Mouse (Mus musculus): ENCODE measurements around the gene Uncx.

Uncx gene

GRCm38 (mm10) chr5:139510682-139511366 is 32.5 kb upstream of the Uncx start:
- no peaks in the 10 kb centered on the region for H3K9me3 ChIP-seq (ENCODE audit: low read length)
- H3K4me1 ChIP-seq (replicated peaks; ENCODE audit: low read depth, low read length) = peaks cover 26% of the 10 kb centered on the region
- no peaks in the 10 kb centered on the region for H3K36me3 ChIP-seq (ENCODE audit: insufficient read depth, low read length)
- TF ChIP-seq POU5F1 (IDR thresholded peaks at IDR 0.05; ENCODE audit: borderline replicate concordance, low read length) (no peak), NANOG (IDR thresholded peaks at IDR 0.05; ENCODE audit: borderline replicate concordance, low read length) (no peak), CTCF (conservative IDR thresholded peaks at IDR 0.05; ENCODE audit: low read length) (no peak)
- H3K27me3 ChIP-seq (ENCODE audit: insufficient read depth, low read length) = peaks cover 43% of the 10 kb centered on the region
- no peak overlapping the region for H3K4me3 ChIP-seq (replicated peaks; ENCODE audit: low read length)

DNA sequence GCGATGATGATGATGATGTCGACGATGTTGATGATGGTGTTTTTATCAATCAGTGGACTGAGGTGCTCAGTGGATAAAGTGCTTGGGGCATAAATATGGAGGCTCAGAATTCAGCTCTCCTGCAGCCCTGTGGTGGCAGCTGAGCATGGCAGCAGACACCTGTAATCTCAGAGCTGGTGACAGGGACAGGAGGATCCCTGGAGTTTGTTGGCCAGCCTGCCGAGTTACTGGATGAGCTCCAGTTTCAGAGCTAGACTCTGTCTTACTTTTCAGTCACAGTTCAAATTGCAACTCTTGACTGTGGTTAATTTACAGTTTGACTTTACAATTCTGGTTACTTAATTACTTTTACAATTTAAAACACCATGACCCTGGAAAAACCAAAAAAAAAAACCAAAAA is 31.1 kb upstream of the Uncx start:
- Histone ChIP-seq H3K4me3 (replicated peaks; ENCODE audit: low read length) (no peak overlapping the region), H3K36me3 (ENCODE audit: insufficient read depth, low read length) (no peaks in the 10 kb centered on the region), H3K27me3 (ENCODE audit: insufficient read depth, low read length) (peaks cover 39% of the 10 kb centered on the region), H3K9me3 (ENCODE audit: low read length) (no peaks in the 10 kb centered on the region), H3K4me1 (replicated peaks; ENCODE audit: low read depth, low read length) (peaks cover 23% of the 10 kb centered on the region)
- TF ChIP-seq POU5F1 (IDR thresholded peaks at IDR 0.05; ENCODE audit: borderline replicate concordance, low read length) (no peak), CTCF (conservative IDR thresholded peaks at IDR 0.05; ENCODE audit: low read length) (no peak), NANOG (IDR thresholded peaks at IDR 0.05; ENCODE audit: borderline replicate concordance, low read length) (no peak)

GRCm38 (mm10) chr5:139516281-139516680 is 27.0 kb upstream of the Uncx start:
- no peaks in the 10 kb centered on the region for H3K36me3 ChIP-seq (ENCODE audit: insufficient read depth, low read length)
- TF ChIP-seq NANOG (IDR thresholded peaks at IDR 0.05; ENCODE audit: borderline replicate concordance, low read length) (no peak), CTCF (conservative IDR thresholded peaks at IDR 0.05; ENCODE audit: low read length) (no peak), POU5F1 (IDR thresholded peaks at IDR 0.05; ENCODE audit: borderline replicate concordance, low read length) (no peak)
- H3K9me3 ChIP-seq (ENCODE audit: low read length) = no peaks in the 10 kb centered on the region
- peaks cover 14% of the 10 kb centered on the region for H3K4me1 ChIP-seq (replicated peaks; ENCODE audit: low read depth, low read length)
- H3K27me3 ChIP-seq (ENCODE audit: insufficient read depth, low read length) = peaks cover 32% of the 10 kb centered on the region
- H3K4me3 ChIP-seq (replicated peaks; ENCODE audit: low read length) = no peak overlapping the region

- Histone ChIP-seq H3K4me1 (replicated peaks; ENCODE audit: low read depth, low read length) (peaks cover 20% of the 10 kb centered on the region), H3K9me3 (ENCODE audit: low read length) (no peaks in the 10 kb centered on the region), H3K4me3 (replicated peaks; ENCODE audit: low read length) (no peak overlapping the region), H3K27me3 (ENCODE audit: insufficient read depth, low read length) (peaks cover 22% of the 10 kb centered on the region), H3K36me3 (ENCODE audit: insufficient read depth, low read length) (no peaks in the 10 kb centered on the region)
- TF ChIP-seq NANOG (IDR thresholded peaks at IDR 0.05; ENCODE audit: borderline replicate concordance, low read length) (no peak), POU5F1 (IDR thresholded peaks at IDR 0.05; ENCODE audit: borderline replicate concordance, low read length) (no peak), CTCF (conservative IDR thresholded peaks at IDR 0.05; ENCODE audit: low read length) (no peak)
These were observed 23.0 kb upstream of the Uncx start for GRCm38 (mm10) chr5:139520069-139520834.

DNA sequence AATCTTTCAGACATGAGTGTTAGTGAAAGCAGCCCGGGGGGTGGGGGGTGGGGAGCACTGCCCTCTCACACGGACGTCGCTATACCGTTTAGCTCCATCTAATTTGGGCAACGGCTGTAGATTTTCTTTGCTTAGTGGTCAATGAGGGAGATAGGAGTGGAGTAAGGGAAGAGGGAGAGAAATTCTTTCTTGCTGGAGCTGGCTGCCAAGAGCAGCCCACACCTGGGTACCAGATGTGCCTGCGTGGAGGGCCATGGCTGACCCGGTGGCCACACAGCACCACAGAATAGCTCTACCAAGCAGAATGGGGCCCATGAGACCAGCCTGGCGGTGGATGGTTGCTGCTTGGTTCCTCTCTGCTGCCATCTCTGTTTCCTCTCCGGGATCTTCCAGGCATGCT is 21.3 kb upstream of the Uncx start:
- Histone ChIP-seq H3K4me3 (replicated peaks; ENCODE audit: low read length) (no peak overlapping the region), H3K9me3 (ENCODE audit: low read length) (no peaks in the 10 kb centered on the region; the same call in 1 of the 2 replicates)
- no peak for TF ChIP-seq CTCF (conservative IDR thresholded peaks at IDR 0.05; ENCODE audit: low read length)
- TF ChIP-seq NANOG (IDR thresholded peaks at IDR 0.05; ENCODE audit: borderline replicate concordance, low read length) = no peak
- no peak for TF ChIP-seq POU5F1 (IDR thresholded peaks at IDR 0.05; ENCODE audit: borderline replicate concordance, low read length)

DNA sequence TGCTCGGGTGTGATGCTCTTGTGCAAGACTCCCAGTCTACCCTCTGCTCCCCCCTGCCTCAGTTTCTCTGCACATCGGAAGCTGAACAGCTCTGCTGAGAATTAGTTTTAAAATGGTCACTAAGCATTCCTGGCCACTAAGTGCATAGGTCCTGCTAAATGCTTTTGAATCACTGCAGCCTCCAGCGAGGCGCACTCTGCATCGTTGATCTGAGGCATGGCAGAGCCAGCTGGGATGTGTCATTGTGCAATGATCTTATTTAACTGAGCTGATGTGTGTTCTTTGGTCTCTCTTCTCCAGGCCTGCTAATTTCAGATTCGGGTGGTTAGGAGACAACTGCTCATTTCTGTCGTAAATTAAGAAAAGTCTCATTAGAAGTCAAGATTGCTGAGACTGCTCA is 14.4 kb upstream of the Uncx start:
- Histone ChIP-seq H3K9me3 (ENCODE audit: low read length) (no peaks in the 10 kb centered on the region; the same call in 1 of the 2 replicates), H3K4me1 (replicated peaks; ENCODE audit: low read depth, low read length) (peaks cover 15% of the 10 kb centered on the region; the same call in 1 of the 2 replicates), H3K4me3 (replicated peaks; ENCODE audit: low read length) (no peak overlapping the region), H3K36me3 (ENCODE audit: insufficient read depth, low read length) (no peaks in the 10 kb centered on the region), H3K27me3 (ENCODE audit: insufficient read depth, low read length) (peaks cover 53% of the 10 kb centered on the region)
- TF ChIP-seq POU5F1 (IDR thresholded peaks at IDR 0.05; ENCODE audit: borderline replicate concordance, low read length) (no peak), NANOG (IDR thresholded peaks at IDR 0.05; ENCODE audit: borderline replicate concordance, low read length) (no peak), CTCF (conservative IDR thresholded peaks at IDR 0.05; ENCODE audit: low read length) (no peak)

More for the DNA sequence above, 21.3 kb upstream of the Uncx start:
- H3K27me3 ChIP-seq (ENCODE audit: insufficient read depth, low read length) = peaks cover 27% of the 10 kb centered on the region
- H3K36me3 ChIP-seq (ENCODE audit: insufficient read depth, low read length) = no peaks in the 10 kb centered on the region
- H3K4me1 ChIP-seq (replicated peaks; ENCODE audit: low read depth, low read length) = peaks cover 15% of the 10 kb centered on the region; the same call in 1 of the 2 replicates

DNA sequence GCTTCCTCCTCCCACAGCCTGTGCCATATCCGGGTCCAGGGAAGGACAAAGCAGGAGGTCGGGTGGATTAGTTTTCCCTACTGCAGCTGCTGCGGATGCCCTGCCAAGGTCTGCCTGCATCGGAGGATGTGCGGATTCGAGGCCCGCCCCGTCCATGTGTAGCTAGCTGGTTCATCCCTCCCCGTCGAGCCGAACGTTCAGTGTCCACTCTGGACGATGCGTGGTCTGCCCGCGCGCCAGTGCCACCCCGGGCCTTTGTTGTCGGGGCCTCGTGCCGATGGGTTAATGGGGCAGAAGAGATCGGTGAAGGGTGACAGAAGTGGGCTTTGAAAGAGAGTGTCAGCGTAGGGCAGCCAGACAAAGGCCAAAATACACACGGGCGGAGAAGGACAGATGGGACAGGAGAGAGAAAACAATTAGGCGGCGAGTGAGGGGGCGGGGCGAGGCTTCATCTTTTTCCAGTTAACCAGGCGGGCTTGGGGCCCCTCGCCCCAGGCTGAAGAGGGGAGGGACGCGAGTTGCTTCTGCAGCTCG is 7.8 kb upstream of the Uncx start:
- Histone ChIP-seq H3K4me1 (replicated peaks; ENCODE audit: low read depth, low read length) (peaks cover 32% of the 10 kb centered on the region), H3K27me3 (ENCODE audit: insufficient read depth, low read length) (peaks cover 85% of the 10 kb centered on the region), H3K36me3 (ENCODE audit: insufficient read depth, low read length) (no peaks in the 10 kb centered on the region), H3K9me3 (ENCODE audit: low read length) (no peaks in the 10 kb centered on the region), H3K4me3 (replicated peaks; ENCODE audit: low read length) (peak overlapping the region; percentile 70)
- TF ChIP-seq CTCF (conservative IDR thresholded peaks at IDR 0.05; ENCODE audit: low read length) (0 out of 2 replicates have a peak, but pooled peaks have one; percentile 2), POU5F1 (IDR thresholded peaks at IDR 0.05; ENCODE audit: borderline replicate concordance, low read length) (no peak)

- TF ChIP-seq NANOG (IDR thresholded peaks at IDR 0.05; ENCODE audit: borderline replicate concordance, low read length) = no peak
- peak; percentile 67 for TF ChIP-seq CTCF (conservative IDR thresholded peaks at IDR 0.05; ENCODE audit: low read length)
- no peak for TF ChIP-seq POU5F1 (IDR thresholded peaks at IDR 0.05; ENCODE audit: borderline replicate concordance, low read length)
- Histone ChIP-seq H3K27me3 (ENCODE audit: insufficient read depth, low read length) (peaks cover 89% of the 10 kb centered on the region), H3K4me1 (replicated peaks; ENCODE audit: low read depth, low read length) (peaks cover 39% of the 10 kb centered on the region), H3K4me3 (replicated peaks; ENCODE audit: low read length) (no peak overlapping the region), H3K36me3 (ENCODE audit: insufficient read depth, low read length) (no peaks in the 10 kb centered on the region), H3K9me3 (ENCODE audit: low read length) (no peaks in the 10 kb centered on the region)
These were observed 6.9 kb upstream of the Uncx start for GRCm38 (mm10) chr5:139536211-139536910.

All from E14TG2a.4 (cell line).